Mouse (Mus musculus): Measurements from ENCODE around the gene Lrrc3b. TPM values are rescaled to one million over a fixed set of nuclear protein-coding genes. Genes with fewer than 3 reads are reported as not detected.

The Lrrc3b gene
- polyA plus RNA-seq, 1 experiment from 2014 or later: 3.6 TPM

DNA sequence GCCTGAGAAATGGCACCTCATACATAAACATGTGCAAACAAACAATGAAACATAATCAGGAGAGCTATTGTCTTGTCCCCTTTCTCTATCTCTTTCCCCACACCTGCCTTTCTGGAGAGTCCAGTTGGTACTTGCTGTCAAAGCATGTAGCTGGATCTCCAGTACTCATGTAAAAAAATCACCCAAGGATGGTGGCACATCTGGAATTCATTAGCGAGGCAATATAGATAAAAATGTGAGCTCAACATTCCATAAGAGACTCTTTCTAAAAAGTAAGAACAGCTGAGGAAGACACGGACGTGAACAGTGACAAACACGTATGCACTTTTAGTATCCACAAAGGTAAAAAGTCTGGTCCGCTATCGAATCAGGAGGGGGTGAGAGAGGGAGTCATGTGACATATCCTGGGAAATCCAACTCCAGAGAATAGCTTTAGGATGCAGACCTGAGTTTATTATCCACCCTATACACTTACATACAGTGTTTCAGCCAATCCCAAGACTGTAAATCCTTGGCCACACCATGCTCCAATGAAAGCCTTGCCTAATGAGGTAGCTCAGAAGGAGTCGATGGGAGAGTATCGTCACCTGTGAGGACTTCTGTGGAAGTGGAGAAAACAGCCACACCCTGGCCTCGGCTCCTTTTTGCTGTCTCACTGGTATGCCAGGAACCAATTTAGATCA, 116.2 kb downstream of the Lrrc3b start:
- ATAC-seq (ENCODE audit: low read depth): no peak
- no peaks in the 10 kb centered on the region for H3K4me1 ChIP-seq (ENCODE audit: control insufficient read depth, insufficient read depth, low read length)
- DNase-seq (ENCODE audit: low spot score): no peak

DNA sequence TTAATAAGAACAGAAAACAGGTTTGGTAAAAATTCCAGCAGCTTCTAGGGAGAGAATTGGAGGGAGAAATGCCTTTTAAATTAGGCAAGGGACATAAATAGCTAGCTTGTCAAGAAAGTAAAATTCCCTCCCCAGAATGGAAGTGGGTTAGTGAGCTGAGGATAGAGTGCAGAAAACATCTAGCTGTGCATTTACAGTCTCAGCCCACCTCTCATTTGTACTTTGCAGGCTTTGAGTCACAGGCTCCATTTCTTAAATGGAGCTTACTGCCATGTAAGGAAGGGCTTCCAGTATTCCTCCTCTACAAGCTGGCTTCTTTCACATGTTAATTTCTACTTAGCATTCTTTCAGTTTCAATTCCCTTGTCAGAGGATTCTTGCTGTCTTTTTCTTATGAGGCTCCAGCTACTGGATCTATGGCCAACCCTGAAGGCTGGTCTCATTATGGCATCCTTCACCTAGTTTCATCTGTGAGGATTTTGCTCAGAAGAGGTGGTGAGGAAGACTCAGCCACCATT, 119.3 kb downstream of the Lrrc3b start:
- DNase-seq (ENCODE audit: low spot score) (no peak), ATAC-seq (ENCODE audit: low read depth) (no peak)
- H3K9ac ChIP-seq (ENCODE audit: low read depth, low read length): no peak overlapping the region
- H3K4me3 ChIP-seq (ENCODE audit: low read depth, low read length): no peak overlapping the region
- no peaks in the 10 kb centered on the region for H3K4me1 ChIP-seq (ENCODE audit: control insufficient read depth, insufficient read depth, low read length)
- no peak overlapping the region for H3K4me2 ChIP-seq (ENCODE audit: low read depth, low read length)
- H3K36me3 ChIP-seq (ENCODE audit: control insufficient read depth, insufficient read depth, low read length): no peaks in the 10 kb centered on the region
- H3K27ac ChIP-seq (replicated peaks; ENCODE audit: low read depth, low read length): no peak overlapping the region
- H3K9me3 ChIP-seq (ENCODE audit: control insufficient read depth, low read length): no peaks in the 10 kb centered on the region
- no peaks in the 10 kb centered on the region for H3K27me3 ChIP-seq (replicated peaks; ENCODE audit: control insufficient read depth, insufficient read depth, low read length)

More for the DNA sequence above, 116.2 kb downstream of the Lrrc3b start:
- no peaks in the 10 kb centered on the region for H3K36me3 ChIP-seq (ENCODE audit: control insufficient read depth, insufficient read depth, low read length)
- H3K9ac ChIP-seq (ENCODE audit: low read depth, low read length): no peak overlapping the region
- H3K27me3 ChIP-seq (replicated peaks; ENCODE audit: control insufficient read depth, insufficient read depth, low read length): no peaks in the 10 kb centered on the region
- WGBS: 69% methylated on average over 9 of the region's 9 CpGs
- no peak overlapping the region for H3K4me2 ChIP-seq (ENCODE audit: low read depth, low read length)
- no peak overlapping the region for H3K27ac ChIP-seq (replicated peaks; ENCODE audit: low read depth, low read length)
- no peak overlapping the region for H3K4me3 ChIP-seq (ENCODE audit: low read depth, low read length)
- H3K9me3 ChIP-seq (ENCODE audit: control insufficient read depth, low read length): no peaks in the 10 kb centered on the region

DNA sequence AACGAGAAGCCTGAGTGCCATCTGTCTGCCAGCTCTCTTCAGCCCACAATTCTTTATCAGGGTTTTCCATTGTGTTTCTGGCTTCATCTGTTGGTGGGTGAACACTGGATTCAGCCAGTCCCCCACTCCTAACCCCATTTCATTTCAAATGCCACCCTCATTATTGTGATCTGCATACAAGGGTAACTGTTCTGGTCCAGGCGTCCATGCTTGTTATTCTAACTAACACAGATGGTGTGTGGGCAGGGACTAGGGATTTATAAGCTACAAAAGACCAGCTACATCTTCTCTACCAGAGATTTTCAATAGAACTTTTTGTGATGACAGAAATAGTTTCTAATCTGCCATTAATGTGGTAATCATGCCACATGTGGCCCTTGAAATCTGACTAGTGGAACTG, 130.2 kb downstream of the Lrrc3b start:
- no peak overlapping the region for H3K27ac ChIP-seq (replicated peaks; ENCODE audit: low read depth, low read length)
- no peak overlapping the region for H3K9ac ChIP-seq (ENCODE audit: low read depth, low read length)
- H3K4me1 ChIP-seq (ENCODE audit: control insufficient read depth, insufficient read depth, low read length): no peaks in the 10 kb centered on the region
- H3K9me3 ChIP-seq (ENCODE audit: control insufficient read depth, low read length): no peaks in the 10 kb centered on the region
- H3K4me3 ChIP-seq (ENCODE audit: low read depth, low read length): no peak overlapping the region
- no peaks in the 10 kb centered on the region for H3K27me3 ChIP-seq (replicated peaks; ENCODE audit: control insufficient read depth, insufficient read depth, low read length)
- H3K36me3 ChIP-seq (ENCODE audit: control insufficient read depth, insufficient read depth, low read length): no peaks in the 10 kb centered on the region
- ATAC-seq (ENCODE audit: low read depth): no peak
- DNase-seq (ENCODE audit: low spot score): no peak
- no peak overlapping the region for H3K4me2 ChIP-seq (ENCODE audit: low read depth, low read length)
- WGBS: 78% methylated on average over 2 of the region's 2 CpGs

Measured in embryonic facial prominence, embryonic 14.5 days (tissue).